Mouse (Mus musculus): ENCODE measurements around the gene Egln1.

The Egln1 gene

GRCm38 (mm10) chr8:124944406-124944805, 4.7 kb downstream of the Egln1 start:
- no peak for DNase-seq

- no peak for DNase-seq
Observed at GRCm38 (mm10) chr8:124943801-124944200, 5.3 kb downstream of the Egln1 start.

GRCm38 (mm10) chr8:124937293-124937692, 11.8 kb downstream of the Egln1 start:
- no peak for DNase-seq

- DNase-seq: no peak
Observed at GRCm38 (mm10) chr8:124936699-124937098, 12.4 kb downstream of the Egln1 start.

GRCm38 (mm10) chr8:124935116-124935515, 14.0 kb downstream of the Egln1 start:
- no peak for DNase-seq

GRCm38 (mm10) chr8:124932435-124932834, 16.7 kb downstream of the Egln1 start:
- DNase-seq: no peak

- DNase-seq: no peak
Observed at GRCm38 (mm10) chr8:124930649-124931048, 18.5 kb downstream of the Egln1 start.

- DNase-seq: no peak
Observed at GRCm38 (mm10) chr8:124930086-124930485, 19.0 kb downstream of the Egln1 start.

- DNase-seq: no peak
Observed at GRCm38 (mm10) chr8:124929006-124929405, 20.1 kb downstream of the Egln1 start.

GRCm38 (mm10) chr8:124926351-124926771, 22.8 kb downstream of the Egln1 start:
- peak; percentile 23 to 42 for DNase-seq

GRCm38 (mm10) chr8:124925544-124926266, 23.4 kb downstream of the Egln1 start:
- peak in 1 of 2 experiments; percentile 35 for DNase-seq

- peak in 1 of 2 experiments; percentile 38 for DNase-seq
Observed at GRCm38 (mm10) chr8:124923971-124924652, 25.0 kb downstream of the Egln1 start.

- DNase-seq: no peak
Observed at GRCm38 (mm10) chr8:124922490-124923089, 26.5 kb downstream of the Egln1 start.

GRCm38 (mm10) chr8:124921369-124922279, 27.5 kb downstream of the Egln1 start:
- no peak for DNase-seq

GRCm38 (mm10) chr8:124917741-124918484, 31.2 kb downstream of the Egln1 start:
- DNase-seq: no peak

- peak in 1 of 2 experiments; percentile 27 for DNase-seq
Observed at GRCm38 (mm10) chr8:124914061-124914460, 35.1 kb downstream of the Egln1 start.

GRCm38 (mm10) chr8:124911938-124912872, 36.9 kb downstream of the Egln1 start:
- peak in 1 of 2 experiments; percentile 37 for DNase-seq

GRCm38 (mm10) chr8:124910349-124910748, 38.8 kb downstream of the Egln1 start:
- no peak for DNase-seq

- DNase-seq: no peak
Observed at GRCm38 (mm10) chr8:124909936-124910335, 39.2 kb downstream of the Egln1 start.

GRCm38 (mm10) chr8:124905482-124905881, 43.6 kb downstream of the Egln1 start:
- no peak for DNase-seq

GRCm38 (mm10) chr8:124903198-124903597, 45.9 kb downstream of the Egln1 start:
- peak; percentile 51 to 64 for DNase-seq
